Mouse (Mus musculus) CH12.LX (cell line): ENCODE data around the gene Fem1b. TPM values are rescaled to one million over a fixed set of nuclear protein-coding genes. Genes with fewer than 3 reads are reported as not detected.

Experiments
- DNase-seq: peaks from one replicate; pipeline ENCODE4 v3.0.0-alpha.2; 2013; ENCODE audit errors: extremely low read depth
- H3K27ac ChIP-seq: 2 replicates; pipeline ENCODE4 v1.5.1; 2012; ENCODE audit warnings: low read depth, mild to moderate bottlenecking, control low read depth, moderate library complexity; ENCODE audit not compliant: insufficient read depth
- H3K27me3 ChIP-seq: replicated peaks from 2 replicates; pipeline ENCODE3; 2012; ENCODE audit warnings: inconsistent platforms
- H3K36me3 ChIP-seq, 2 experiments: replicated peaks in 1 of 2; 2 replicates each; pipeline versions ENCODE3 to v1.6.1; 2012; ENCODE audit warnings: inconsistent platforms in 1 of 2, low read length in 1 of 2, mild to moderate bottlenecking in 1 of 2, mixed read lengths in 1 of 2, moderate library complexity in 1 of 2; ENCODE audit not compliant: control insufficient read depth in 1 of 2, insufficient read depth in 1 of 2
- H3K4me1 ChIP-seq, 2 experiments: 2 replicates each; pipeline ENCODE4 v1.6.1; 2012; ENCODE audit warnings: inconsistent platforms in 1 of 2, moderate library complexity in 1 of 2; ENCODE audit not compliant: insufficient read depth in 2 of 2, control insufficient read depth in 1 of 2
- H3K4me2 ChIP-seq: 2 replicates; pipeline ENCODE4 v1.6.1; 2012; ENCODE audit warnings: low read depth, mild to moderate bottlenecking, control low read depth; ENCODE audit not compliant: poor library complexity, insufficient read depth, severe bottlenecking
- H3K4me3 ChIP-seq, 3 experiments: fragments of 150-350 bp in 1 of 3; sonication (generic) in 1 of 3; replicated peaks in 1 of 3; 2 replicates each; pipeline versions ENCODE3 to v1.5.1; 2011 to 2012; ENCODE audit warnings: low read depth in 2 of 3, low read length in 2 of 3, mild to moderate bottlenecking in 2 of 3, moderate library complexity in 2 of 3, control low read depth in 1 of 3, improper control_type of control experiment in 1 of 3, inconsistent platforms in 1 of 3, mixed read lengths in 1 of 3; ENCODE audit not compliant: poor library complexity in 1 of 3
- H3K79me2 ChIP-seq: replicated peaks from 2 replicates; pipeline ENCODE4 v1.6.1; 2012; ENCODE audit warnings: mild to moderate bottlenecking, moderate library complexity; ENCODE audit not compliant: control insufficient read depth, poor library complexity, insufficient read depth, severe bottlenecking; ENCODE audit errors: extremely low read depth
- H3K9ac ChIP-seq: 2 replicates; pipeline ENCODE4 v1.6.1; 2012; ENCODE audit warnings: low read depth, mild to moderate bottlenecking, control low read depth, moderate library complexity; ENCODE audit not compliant: insufficient read depth
- H3K9me3 ChIP-seq: replicated peaks from 2 replicates; pipeline ENCODE3; 2012; ENCODE audit warnings: low read length, inconsistent platforms, mixed read lengths
- BHLHE40 ChIP-seq: IDR thresholded peaks from 2 replicates; pipeline ENCODE4 v1.6.1; 2011; ENCODE audit warnings: mild to moderate bottlenecking, low read depth, low read length, improper control_type of control experiment
- CHD1 ChIP-seq: IDR thresholded peaks from 2 replicates; pipeline ENCODE4 v1.6.1; 2012; ENCODE audit warnings: low read depth, low read length, improper control_type of control experiment, inconsistent platforms
- CHD2 ChIP-seq: IDR thresholded peaks from 2 replicates; pipeline ENCODE4 v1.6.1; 2011; ENCODE audit warnings: low read length, improper control_type of control experiment
- CTCF ChIP-seq, 2 experiments: IDR thresholded peaks in 1 of 2; conservative IDR thresholded peaks in 1 of 2; 2 replicates each; pipeline ENCODE4 v1.5.1; 2011 to 2012; ENCODE audit warnings: low read depth in 2 of 2, low read length in 2 of 2, improper control_type of control experiment in 1 of 2, inconsistent platforms in 1 of 2, mild to moderate bottlenecking in 1 of 2, moderate library complexity in 1 of 2
- E2F4 ChIP-seq: IDR thresholded peaks from 2 replicates; pipeline ENCODE4 v1.6.1; 2011; ENCODE audit warnings: low read depth, low read length, improper control_type of control experiment; ENCODE audit not compliant: insufficient replicate concordance
- HCFC1 ChIP-seq: IDR thresholded peaks from 2 replicates; pipeline ENCODE4 v1.6.1; 2012; ENCODE audit warnings: low read depth, mild to moderate bottlenecking, inconsistent platforms, low read length, improper control_type of control experiment
- JUND ChIP-seq: conservative IDR thresholded peaks from 2 replicates; pipeline ENCODE4 v1.6.1; 2011; ENCODE audit warnings: low read depth, low read length, improper control_type of control experiment
- KAT2A ChIP-seq: IDR thresholded peaks from 2 replicates; pipeline ENCODE4 v1.6.1; 2012; ENCODE audit warnings: low read length, improper control_type of control experiment, inconsistent platforms; ENCODE audit not compliant: insufficient replicate concordance
- MAX ChIP-seq: IDR thresholded peaks from 2 replicates; pipeline ENCODE4 v1.6.1; 2011; ENCODE audit warnings: low read length, improper control_type of control experiment
- MYC ChIP-seq: IDR thresholded peaks from 2 replicates; pipeline ENCODE4 v1.6.1; 2011; ENCODE audit warnings: low read depth, mild to moderate bottlenecking, improper control_type of control experiment, low read length
- NELFE ChIP-seq: IDR thresholded peaks from 2 replicates; pipeline ENCODE4 v1.6.1; 2011; ENCODE audit warnings: low read depth, low read length, improper control_type of control experiment
- NRF1 ChIP-seq: IDR thresholded peaks from 2 replicates; pipeline ENCODE4 v1.6.1; 2014; ENCODE audit warnings: low read depth, mild to moderate bottlenecking, inconsistent platforms, low read length, improper control_type of control experiment, moderate library complexity
- POLR2A ChIP-seq: IDR thresholded peaks from 2 replicates; pipeline ENCODE4 v1.6.1; 2011; ENCODE audit warnings: low read depth, mild to moderate bottlenecking, improper control_type of control experiment, low read length
- POLR2AphosphoS2 ChIP-seq: IDR thresholded peaks from 2 replicates; pipeline ENCODE4 v1.6.1; 2011; ENCODE audit warnings: low read depth, low read length, improper control_type of control experiment
- TBP ChIP-seq: conservative IDR thresholded peaks from 2 replicates; pipeline ENCODE4 v1.6.1; 2011; ENCODE audit warnings: low read depth, low read length, improper control_type of control experiment
- TCF12 ChIP-seq: IDR thresholded peaks from 2 replicates; pipeline ENCODE4 v1.6.1; 2014; ENCODE audit warnings: low read depth, mild to moderate bottlenecking, inconsistent platforms, low read length, improper control_type of control experiment
- UBTF ChIP-seq: IDR thresholded peaks from 2 replicates; pipeline ENCODE4 v1.6.1; 2012; ENCODE audit warnings: low read depth, mild to moderate bottlenecking, inconsistent platforms, low read length, improper control_type of control experiment, moderate library complexity
- USF1 ChIP-seq: IDR thresholded peaks from 2 replicates; pipeline ENCODE4 v1.6.1; 2014; ENCODE audit warnings: low read depth, mild to moderate bottlenecking, inconsistent platforms, low read length, improper control_type of control experiment
- USF2 ChIP-seq: conservative IDR thresholded peaks from 2 replicates; pipeline ENCODE4 v1.6.1; 2011; ENCODE audit warnings: low read depth, low read length, improper control_type of control experiment
- ZC3H11A ChIP-seq: IDR thresholded peaks from 2 replicates; pipeline ENCODE4 v1.6.1; 2012; ENCODE audit warnings: low read depth, mild to moderate bottlenecking, inconsistent platforms, low read length, improper control_type of control experiment
- ZMIZ1 ChIP-seq: IDR thresholded peaks from 2 replicates; pipeline ENCODE4 v1.6.1; 2012; ENCODE audit warnings: low read depth, mild to moderate bottlenecking, inconsistent platforms, low read length, improper control_type of control experiment
- ZNF384 ChIP-seq: IDR thresholded peaks from 2 replicates; pipeline ENCODE4 v1.6.1; 2012; ENCODE audit warnings: low read depth, low read length, improper control_type of control experiment, inconsistent platforms
- dilution Hi-C: fragments of 300-500 bp; cut with MboI; formaldehyde crosslinking; loops from 2 replicates; pipeline ENCODE4 v1.14.3; 2020; ENCODE audit warnings: low sequenced_read_pairs; ENCODE audit not compliant: extremely low pct_unique_long_range_greater_than_20kb, extremely low pct_ligation_motif_present
- in situ Hi-C: fragments of 300-500 bp; cut with MboI; formaldehyde crosslinking; loops from 3 replicates; pipeline ENCODE4 v1.14.3; 2019; ENCODE audit warnings: low sequenced_read_pairs, low pct_ligation_motif_present, low pct_unique_long_range_greater_than_20kb, mixed read lengths
- polyA plus RNA-seq: library from polyadenylated mRNA; unstranded; fragments of >175 nt; gene quantifications from 2 replicates; pipeline ENCODE4 v1.2.1, GENCODE M21; 2012; ENCODE audit warnings: low read depth; ENCODE audit not compliant: insufficient read length
- total RNA-seq, 2 experiments: library from RNA; depleted of rRNA; stranded (reverse); fragments of 300-350 nt in 1 of 2; fragments of >200 nt in 1 of 2; gene quantifications; 2 replicates each; pipeline ENCODE4 v1.2.3; 2012 to 2014

The Fem1b gene
- total and polyA plus RNA-seq, 3 experiments, result 26.8 to 34.6 (median 30.1) TPM

GRCm38 (mm10) chr9:62767464-62767863 lies 44.3 kb downstream of the Fem1b start:
- H3K79me2 ChIP-seq, result no peaks in the 10 kb centered on the region
- TF ChIP-seq POLR2A, result no peak
- TF ChIP-seq ZNF384, result no peak
- no peak for TF ChIP-seq USF1
- no peak for TF ChIP-seq POLR2AphosphoS2
- no peak for TF ChIP-seq HCFC1
- no peak for TF ChIP-seq CHD2
- no peak for TF ChIP-seq TBP
- no peak for TF ChIP-seq NELFE
- TF ChIP-seq UBTF, result no peak
- no peak for TF ChIP-seq TCF12
- TF ChIP-seq BHLHE40, result no peak
- TF ChIP-seq ZMIZ1, result no peak
- no peak for TF ChIP-seq KAT2A
- TF ChIP-seq, all 38 proteins: peak for 0
- in situ Hi-C loops, result no loop called here
- Histone ChIP-seq H3K9ac (no peak overlapping the region), H3K4me3 (no peak overlapping the region), H3K27ac (no peak overlapping the region), H3K9me3 (no peaks in the 10 kb centered on the region), H3K36me3 (no peaks in the 10 kb centered on the region), H3K27me3 (no peaks in the 10 kb centered on the region), H3K4me2 (no peak overlapping the region), H3K4me1 (peaks cover 10 to 24% of the 10 kb centered on the region in 2 experiments)
- dilution Hi-C loops, result no loop called here
- no peak for DNase-seq

- H3K4me1 ChIP-seq, result peaks cover 0 to 4% of the 10 kb centered on the region in 2 experiments; a peak in 2 of 4 replicates
- no peaks in the 10 kb centered on the region for H3K27me3 ChIP-seq
- no peak overlapping the region for H3K4me3 ChIP-seq
- no peak overlapping the region for H3K4me2 ChIP-seq
- no peaks in the 10 kb centered on the region for H3K79me2 ChIP-seq
- H3K27ac ChIP-seq, result no peak overlapping the region
- no peak overlapping the region for H3K9ac ChIP-seq
- H3K9me3 ChIP-seq, result no peaks in the 10 kb centered on the region
- TF ChIP-seq TCF12 (no peak), USF2 (no peak), POLR2AphosphoS2 (no peak), NRF1 (no peak), NELFE (no peak), CHD1 (no peak), E2F4 (no peak), MYC (no peak), CTCF (conservative IDR thresholded peaks at IDR 0.05 in 1 of 2, IDR thresholded peaks at IDR 0.05 in 1 of 2; ENCODE audit: low read depth in 2 of 2, low read length in 2 of 2) (no peak), JUND (no peak), MAX (no peak), USF1 (no peak), ZC3H11A (no peak)
- TF ChIP-seq, all 38 proteins: peak for 0
- dilution Hi-C loops (no loop called here), in situ Hi-C loops (no loop called here)
- no peak for DNase-seq
- no peaks in the 10 kb centered on the region for H3K36me3 ChIP-seq
Measured at GRCm38 (mm10) chr9:62765346-62765745, 46.4 kb downstream of the Fem1b start.
